Mouse (Mus musculus) embryo, embryonic 10 days (tissue): ENCODE results near the gene Rnf227.
A peak's percentile ranks its signal among the peaks of the same experiment; 100 is the strongest.

Experiments used
- DNase-seq: peaks from one replicate; pipeline ENCODE4 v3.0.0-alpha.2; 2015; ENCODE audit warnings: low spot score

The Rnf227 gene

GRCm38 (mm10) chr11:69372056-69372779 is 32.0 kb downstream of the Rnf227 start:
- peak; percentile 37 for DNase-seq

GRCm38 (mm10) chr11:69372780-69373170 is 32.5 kb downstream of the Rnf227 start:
- DNase-seq, result no peak

GRCm38 (mm10) chr11:69373223-69373965 is 33.1 kb downstream of the Rnf227 start:
- DNase-seq, result no peak

GRCm38 (mm10) chr11:69375646-69376045 is 35.4 kb downstream of the Rnf227 start:
- no peak for DNase-seq

- DNase-seq, result no peak
These were observed 37.5 kb downstream of the Rnf227 start for GRCm38 (mm10) chr11:69377766-69378165.

GRCm38 (mm10) chr11:69379600-69379999 is 39.3 kb downstream of the Rnf227 start:
- no peak for DNase-seq

- no peak for DNase-seq
These were observed 41.1 kb downstream of the Rnf227 start for GRCm38 (mm10) chr11:69381356-69381755.

GRCm38 (mm10) chr11:69382478-69383105 is 42.3 kb downstream of the Rnf227 start:
- no peak for DNase-seq

GRCm38 (mm10) chr11:69384979-69385378 is 44.7 kb downstream of the Rnf227 start:
- no peak for DNase-seq

GRCm38 (mm10) chr11:69386758-69387157 is 46.5 kb downstream of the Rnf227 start:
- no peak for DNase-seq

GRCm38 (mm10) chr11:69388680-69389079 is 48.4 kb downstream of the Rnf227 start:
- no peak for DNase-seq

- DNase-seq, result no peak
These were observed 49.5 kb downstream of the Rnf227 start for GRCm38 (mm10) chr11:69389531-69390399.

GRCm38 (mm10) chr11:69390400-69391034 is 50.3 kb downstream of the Rnf227 start:
- peak; percentile 88 for DNase-seq
